Mouse (Mus musculus): Measurements from ENCODE around the gene Ppp1r10. TPM values are rescaled to one million over a fixed set of nuclear protein-coding genes. Genes with fewer than 3 reads are reported as not detected.

Ppp1r10 gene
- total and polyA plus RNA-seq, 3 experiments: 14.5 to 70.3 (median 31.6) TPM

- DNase-seq (ENCODE audit: extremely low read depth): peak; percentile 97
- H3K4me1 ChIP-seq (ENCODE audit: control insufficient read depth in 1 of 2, insufficient read depth in 2 of 2): peaks cover 0 to 51% of the 10 kb centered on the region in 2 experiments; a peak in 2 of 4 replicates
- peak within 1 kb of the TSS; percentile 61 to 90 (median 63) for H3K4me3 ChIP-seq (replicated peaks in 1 of 3; ENCODE audit: low read depth in 2 of 3, low read length in 2 of 3, poor library complexity in 1 of 3)
- TF ChIP-seq KAT2A (IDR thresholded peaks at IDR 0.05; ENCODE audit: insufficient replicate concordance, low read length): 0 out of 2 replicates have a peak, but pooled peaks have one; percentile 53
- peak; percentile 81 for TF ChIP-seq CHD2 (IDR thresholded peaks at IDR 0.05; ENCODE audit: low read length)
- TF ChIP-seq MYC (IDR thresholded peaks at IDR 0.05; ENCODE audit: low read depth, low read length): peak; percentile 36; the same call in 1 of the 2 replicates
- TF ChIP-seq EP300 (IDR thresholded peaks at IDR 0.05; ENCODE audit: low read length): peak; percentile 53; the same call in 1 of the 2 replicates
- no peak for TF ChIP-seq ZC3H11A (IDR thresholded peaks at IDR 0.05; ENCODE audit: low read depth, low read length)
- TF ChIP-seq ETS1 (conservative IDR thresholded peaks at IDR 0.05; ENCODE audit: low read depth, low read length): peak; percentile 38; the same call in 1 of the 2 replicates
- TF ChIP-seq HCFC1 (IDR thresholded peaks at IDR 0.05; ENCODE audit: low read depth, low read length): peak; percentile 73
- TF ChIP-seq MAZ (IDR thresholded peaks at IDR 0.05; ENCODE audit: low read depth, low read length): peak; percentile 69; the same call in 1 of the 2 replicates
- no peak for TF ChIP-seq ZNF384 (IDR thresholded peaks at IDR 0.05; ENCODE audit: low read depth, low read length)
- TF ChIP-seq ZKSCAN1 (IDR thresholded peaks at IDR 0.05; ENCODE audit: borderline replicate concordance, low read depth, low read length): no peak
- TF ChIP-seq IRF4 (IDR thresholded peaks at IDR 0.05; ENCODE audit: low read depth, low read length): peak; percentile 56; the same call in 1 of the 2 replicates
- peak; percentile 76 for TF ChIP-seq MXI1 (IDR thresholded peaks at IDR 0.05; ENCODE audit: low read depth, low read length)
- TF ChIP-seq ELF1 (IDR thresholded peaks at IDR 0.05; ENCODE audit: low read depth, low read length): peak; percentile 71
- TF ChIP-seq SMC3 (IDR thresholded peaks at IDR 0.05; ENCODE audit: low read depth, low read length): peak; percentile 11; the same call in 1 of the 2 replicates
- peak; percentile 95 for TF ChIP-seq POLR2AphosphoS2 (IDR thresholded peaks at IDR 0.05; ENCODE audit: low read depth, low read length)
- peak; percentile 65; the same call in 1 of the 2 replicates for TF ChIP-seq TCF12 (IDR thresholded peaks at IDR 0.05; ENCODE audit: low read depth, low read length)
- peak; percentile 61; the same call in 1 of the 2 replicates for TF ChIP-seq MEF2A (IDR thresholded peaks at IDR 0.05; ENCODE audit: borderline replicate concordance, low read depth, low read length)
- TF ChIP-seq POLR2A (IDR thresholded peaks at IDR 0.05; ENCODE audit: low read depth, low read length): peak; percentile 80
- TF ChIP-seq NRF1 (IDR thresholded peaks at IDR 0.05; ENCODE audit: low read depth, low read length): 0 out of 2 replicates have a peak, but pooled peaks have one; percentile 26
- 0 out of 2 replicates have a peak, but pooled peaks have one; percentile 21 for TF ChIP-seq NELFE (IDR thresholded peaks at IDR 0.05; ENCODE audit: low read depth, low read length)
- TF ChIP-seq SIN3A (IDR thresholded peaks at IDR 0.05; ENCODE audit: low read length): peak; percentile 95
- no peak for TF ChIP-seq MAX (IDR thresholded peaks at IDR 0.05; ENCODE audit: low read length)
- no peak for TF ChIP-seq CHD1 (IDR thresholded peaks at IDR 0.05; ENCODE audit: low read depth, low read length)
- no peak for TF ChIP-seq USF2 (conservative IDR thresholded peaks at IDR 0.05; ENCODE audit: low read depth, low read length)
- TF ChIP-seq ZMIZ1 (IDR thresholded peaks at IDR 0.05; ENCODE audit: low read depth, low read length): peak; percentile 73
- H3K79me2 ChIP-seq (replicated peaks; ENCODE audit: control insufficient read depth, extremely low read depth, insufficient read depth, poor library complexity, severe bottlenecking): peaks cover 14% of the 10 kb centered on the region
- peak within 1 kb of the TSS; percentile 47 for H3K9ac ChIP-seq (ENCODE audit: insufficient read depth, low read depth)
- no peaks in the 10 kb centered on the region for H3K27me3 ChIP-seq (replicated peaks)
- H3K27ac ChIP-seq (ENCODE audit: insufficient read depth, low read depth): peak within 1 kb of the TSS; percentile 79
- H3K9me3 ChIP-seq (replicated peaks; ENCODE audit: low read length): no peaks in the 10 kb centered on the region
- dilution Hi-C loops (cut with MboI; ENCODE audit: extremely low pct_ligation_motif_present, extremely low pct_unique_long_range_greater_than_20kb, low sequenced_read_pairs) (no loop called here), in situ Hi-C loops (cut with MboI; ENCODE audit: low pct_ligation_motif_present, low pct_unique_long_range_greater_than_20kb, low sequenced_read_pairs) (no loop called here)
- H3K36me3 ChIP-seq (replicated peaks in 1 of 2; ENCODE audit: control insufficient read depth in 1 of 2, insufficient read depth in 1 of 2, low read length in 1 of 2): peaks cover 44 to 73% of the 10 kb centered on the region in 2 experiments
- peak within 1 kb of the TSS; percentile 81 for H3K4me2 ChIP-seq (ENCODE audit: insufficient read depth, low read depth, poor library complexity, severe bottlenecking)
Measured at GRCm38 (mm10) chr17:35909919-35910369, 6.3 kb upstream of the Ppp1r10 start, which contains the start of gene Atat1. Gene Atat1 (minus strand): TSS chr17:35910075.

All from CH12.LX (cell line).